Mouse (Mus musculus) thymus, postnatal 25 days (tissue): ENCODE results near the gene Cinp.
A peak's percentile ranks its signal among the peaks of the same experiment; 100 is the strongest.
"Not testable (repeated sequence)": the region's sequence is repeated elsewhere in the genome, so short reads cannot be mapped to it uniquely, and the experiment has no call there.

ENCODE experiments used
- DNase-seq: peaks from one replicate; pipeline ENCODE4 v3.0.0; 2022

Gene Cinp

GRCm38 (mm10) chr12:110858681-110859080 is 30.3 kb downstream of the Cinp start:
- DNase-seq: not testable (repeated sequence)

- peak; percentile 53 for DNase-seq
Observed at GRCm38 (mm10) chr12:110857196-110857595, 31.7 kb downstream of the Cinp start.

- DNase-seq: no peak
Observed at GRCm38 (mm10) chr12:110854786-110855737, 33.9 kb downstream of the Cinp start.

GRCm38 (mm10) chr12:110851923-110852322 is 37.0 kb downstream of the Cinp start:
- DNase-seq: no peak

GRCm38 (mm10) chr12:110851414-110851813 is 37.5 kb downstream of the Cinp start:
- peak; percentile 14 for DNase-seq

- DNase-seq: no peak
Observed at GRCm38 (mm10) chr12:110850929-110851256, 38.1 kb downstream of the Cinp start.

- DNase-seq: peak; percentile 78
Observed at GRCm38 (mm10) chr12:110850010-110850928, 38.7 kb downstream of the Cinp start, which contains the start of gene Zfp839. Gene Zfp839 (plus strand): TSS chr12:110850253.

- DNase-seq: no peak
Observed at GRCm38 (mm10) chr12:110846191-110846765, 42.7 kb downstream of the Cinp start.

- peak; percentile 59 for DNase-seq
Observed at GRCm38 (mm10) chr12:110845131-110845880, 43.6 kb downstream of the Cinp start.

- no peak for DNase-seq
Observed at GRCm38 (mm10) chr12:110844227-110845130, 44.5 kb downstream of the Cinp start.

- DNase-seq: peak; percentile 83
Observed at GRCm38 (mm10) chr12:110843194-110844048, 45.5 kb downstream of the Cinp start.

- no peak for DNase-seq
Observed at GRCm38 (mm10) chr12:110841731-110842493, 47.0 kb downstream of the Cinp start.

GRCm38 (mm10) chr12:110840348-110841198 is 48.4 kb downstream of the Cinp start, which contains the start of gene Mok:
Gene Mok (minus strand): TSS chr12:110840939.
- DNase-seq: peak; percentile 97

- no peak for DNase-seq
Observed at GRCm38 (mm10) chr12:110837850-110838249, 51.1 kb downstream of the Cinp start.

- no peak for DNase-seq
Observed at GRCm38 (mm10) chr12:110837192-110837841, 51.6 kb downstream of the Cinp start.

- DNase-seq: no peak
Observed at GRCm38 (mm10) chr12:110836729-110837128, 52.2 kb downstream of the Cinp start.

GRCm38 (mm10) chr12:110835182-110835581 is 53.8 kb downstream of the Cinp start:
- DNase-seq: no peak
